Mouse (Mus musculus): ENCODE data around the gene Tbc1d16. TPM values are rescaled to one million over a fixed set of nuclear protein-coding genes. Genes with fewer than 3 reads are reported as not detected.

Gene Tbc1d16
- polyA plus RNA-seq, 1 experiment from 2014 or later, result 13.9 TPM

DNA sequence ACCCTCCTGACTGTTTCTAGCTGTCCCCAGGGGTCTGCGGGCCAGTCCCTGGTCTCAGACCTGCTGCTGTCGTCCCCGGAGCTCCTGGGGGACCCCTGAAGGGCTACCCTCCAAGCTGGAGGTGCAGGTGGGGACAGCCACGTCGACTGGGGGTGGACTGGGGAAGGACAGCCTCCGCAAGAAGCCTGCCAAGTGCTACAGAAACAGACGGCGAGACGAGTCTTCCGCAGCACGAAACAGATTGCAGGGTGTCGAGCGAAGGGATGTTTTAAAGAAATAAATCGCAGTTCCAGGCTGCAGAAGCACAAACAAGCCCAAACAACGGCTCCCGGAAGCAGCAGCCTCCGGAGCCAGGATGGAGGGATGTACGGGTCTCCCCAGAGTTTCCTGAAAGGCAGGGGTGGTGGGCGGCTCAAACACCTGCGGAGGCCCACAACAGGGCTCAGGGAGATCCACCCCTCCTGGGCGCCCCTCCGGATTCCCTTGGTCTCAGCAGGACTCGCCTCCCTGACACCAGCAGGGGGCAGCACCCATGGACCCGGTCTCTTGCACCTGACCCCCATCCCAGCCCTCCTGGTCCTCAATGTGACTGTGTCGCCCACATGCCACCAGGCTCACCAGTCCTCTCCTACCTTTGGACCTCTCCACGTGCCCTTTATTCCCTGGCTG lies 29.6 kb downstream of the Tbc1d16 start:
- no peaks in the 10 kb centered on the region for H3K27me3 ChIP-seq (replicated peaks)
- 50% methylated on average over 26 of the region's 26 CpGs for WGBS
- H3K9ac ChIP-seq, result no peak overlapping the region
- H3K9me3 ChIP-seq, result no peaks in the 10 kb centered on the region
- 0 out of 2 replicates have a peak overlapping the region, but pooled peaks have one; percentile 15 for H3K4me2 ChIP-seq (replicated peaks)
- H3K4me3 ChIP-seq (replicated peaks), result no peak overlapping the region
- peaks cover 9% of the 10 kb centered on the region; the same call in 1 of the 2 replicates for H3K4me1 ChIP-seq (replicated peaks)
- no peak overlapping the region for H3K27ac ChIP-seq
- peaks cover 2% of the 10 kb centered on the region; the same call in 1 of the 2 replicates for H3K36me3 ChIP-seq
- ATAC-seq, result peak; percentile 8; the same call in 1 of the 2 replicates

DNA sequence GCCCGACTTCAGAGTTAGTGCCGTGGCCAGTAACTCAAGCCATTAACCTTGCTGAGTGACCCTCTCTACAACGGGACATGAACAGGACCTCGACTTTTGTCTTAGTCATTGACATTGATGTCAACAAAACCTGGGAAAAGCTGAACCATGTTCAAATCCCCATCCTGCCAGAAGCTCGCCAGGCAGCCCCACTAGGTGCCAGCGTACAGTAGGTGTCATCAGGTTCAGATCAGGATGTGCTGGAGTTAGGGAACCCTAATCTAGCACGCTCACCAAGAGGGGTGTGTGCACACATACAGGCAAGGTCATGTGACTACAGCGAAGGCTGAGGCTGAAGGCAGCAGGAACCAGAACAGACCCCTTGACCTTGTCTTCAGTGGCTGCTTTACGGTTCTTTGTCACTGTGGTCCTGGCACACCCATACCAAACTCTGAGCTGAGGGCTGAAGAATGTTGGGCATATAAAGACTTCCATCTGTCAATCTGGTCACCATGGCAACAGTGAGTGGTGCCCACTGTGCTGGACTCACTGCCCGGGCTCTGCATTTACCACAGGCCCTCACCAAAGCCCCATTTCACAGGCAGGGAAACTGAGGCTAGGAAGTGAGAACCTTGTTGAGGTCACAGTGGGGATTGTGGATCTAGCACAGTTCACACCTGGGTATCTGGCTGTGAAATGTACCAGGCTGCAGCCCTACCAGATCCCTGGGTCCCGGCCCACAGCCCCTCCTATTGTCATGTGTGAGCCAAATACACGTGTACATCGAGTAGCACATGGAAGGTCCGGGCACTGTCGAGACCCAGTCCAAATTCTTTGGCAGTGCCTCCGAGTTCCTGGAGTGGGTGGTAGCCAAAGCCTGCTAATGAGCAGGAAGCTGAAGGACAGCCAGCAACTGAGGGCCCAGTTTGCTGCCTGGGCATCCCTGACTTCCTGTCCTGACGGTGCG lies 30.4 kb downstream of the Tbc1d16 start:
- Histone ChIP-seq H3K4me3 (replicated peaks) (no peak overlapping the region), H3K27me3 (replicated peaks) (no peaks in the 10 kb centered on the region), H3K9ac (no peak overlapping the region), H3K4me2 (replicated peaks) (no peak overlapping the region), H3K4me1 (replicated peaks) (peaks cover 9% of the 10 kb centered on the region; the same call in 1 of the 2 replicates), H3K27ac (no peak overlapping the region), H3K9me3 (no peaks in the 10 kb centered on the region), H3K36me3 (peaks cover 2% of the 10 kb centered on the region; the same call in 1 of the 2 replicates)
- no peak for ATAC-seq
- WGBS, result 86% methylated on average over 18 of the region's 18 CpGs

DNA sequence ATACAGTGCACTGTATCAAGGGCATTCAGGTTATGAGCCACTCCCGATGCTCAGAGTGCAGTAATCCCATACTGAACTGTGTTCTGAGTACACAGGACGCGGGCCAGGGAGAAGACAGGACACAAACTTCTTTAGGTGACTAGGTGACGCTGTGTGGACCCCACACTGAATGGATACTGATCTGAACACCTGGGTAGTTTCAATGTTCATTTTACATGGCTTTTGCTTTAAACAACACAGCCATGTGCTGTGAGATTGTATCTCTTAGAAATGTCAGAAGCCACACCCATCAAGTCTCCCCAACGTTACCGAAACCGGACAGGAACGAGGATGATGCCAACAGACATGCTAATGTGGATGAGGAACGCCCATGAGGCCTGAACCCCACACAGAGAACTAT lies 35.7 kb downstream of the Tbc1d16 start:
- Histone ChIP-seq H3K9ac (no peak overlapping the region), H3K4me2 (replicated peaks) (no peak overlapping the region), H3K27me3 (replicated peaks) (no peaks in the 10 kb centered on the region), H3K36me3 (0 out of 2 replicates have a peak, but pooled peaks cover 2% of the 10 kb centered on the region), H3K27ac (0 out of 2 replicates have a peak overlapping the region, but pooled peaks have one; percentile 11), H3K4me1 (replicated peaks) (peaks cover 35% of the 10 kb centered on the region), H3K4me3 (replicated peaks) (no peak overlapping the region), H3K9me3 (no peaks in the 10 kb centered on the region)
- ATAC-seq, result peak; percentile 21; the same call in 1 of the 2 replicates
- 71% methylated on average over 9 of the region's 9 CpGs for WGBS

- Histone ChIP-seq H3K27ac (0 out of 2 replicates have a peak overlapping the region, but pooled peaks have one; percentile 11), H3K4me2 (replicated peaks) (no peak overlapping the region), H3K4me3 (replicated peaks) (no peak overlapping the region), H3K36me3 (no peaks in the 10 kb centered on the region), H3K4me1 (replicated peaks) (peaks cover 39% of the 10 kb centered on the region), H3K27me3 (replicated peaks) (no peaks in the 10 kb centered on the region), H3K9ac (no peak overlapping the region), H3K9me3 (no peaks in the 10 kb centered on the region)
- ATAC-seq, result no peak; the same call in 1 of the 2 replicates
- WGBS, result 67% methylated on average over 5 of the region's 5 CpGs
Measured at GRCm38 (mm10) chr11:119192176-119192575, 36.1 kb downstream of the Tbc1d16 start.

GRCm38 (mm10) chr11:119191606-119192081 lies 36.7 kb downstream of the Tbc1d16 start:
- 80% methylated on average over 9 of the region's 9 CpGs for WGBS
- Histone ChIP-seq H3K27me3 (replicated peaks) (no peaks in the 10 kb centered on the region), H3K36me3 (no peaks in the 10 kb centered on the region), H3K4me1 (replicated peaks) (peaks cover 40% of the 10 kb centered on the region), H3K9ac (no peak overlapping the region), H3K4me3 (replicated peaks) (no peak overlapping the region), H3K9me3 (no peaks in the 10 kb centered on the region), H3K4me2 (replicated peaks) (no peak overlapping the region), H3K27ac (no peak overlapping the region)
- no peak for ATAC-seq

GRCm38 (mm10) chr11:119190498-119190897 lies 37.8 kb downstream of the Tbc1d16 start:
- WGBS, result 23% methylated on average over 11 of the region's 11 CpGs
- ATAC-seq, result peak; percentile 69
- H3K36me3 ChIP-seq, result no peaks in the 10 kb centered on the region
- peaks cover 44% of the 10 kb centered on the region for H3K4me1 ChIP-seq (replicated peaks)
- H3K27me3 ChIP-seq (replicated peaks), result no peaks in the 10 kb centered on the region
- no peak overlapping the region for H3K4me2 ChIP-seq (replicated peaks)
- no peak overlapping the region for H3K9ac ChIP-seq
- no peak overlapping the region for H3K4me3 ChIP-seq (replicated peaks)
- H3K27ac ChIP-seq, result no peak overlapping the region
- H3K9me3 ChIP-seq, result no peaks in the 10 kb centered on the region

DNA sequence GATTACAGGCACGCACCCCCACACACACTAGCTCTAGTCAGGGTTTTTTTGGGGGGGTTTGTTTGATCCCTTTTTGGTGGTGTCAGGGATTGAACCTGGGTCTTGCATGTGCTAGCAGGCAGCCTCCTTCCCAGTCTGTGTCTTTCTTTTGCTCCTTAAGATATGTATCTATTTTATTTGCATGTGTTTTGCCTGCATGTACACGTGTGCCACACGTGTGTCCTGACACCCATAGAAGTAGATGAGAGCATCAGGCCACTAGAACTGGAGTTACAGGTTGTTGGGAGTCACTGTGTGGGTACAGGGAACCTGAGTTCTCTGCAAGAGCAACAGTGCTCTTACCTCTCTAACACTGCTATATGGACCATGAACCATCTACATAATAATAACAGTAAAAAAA lies 39.0 kb downstream of the Tbc1d16 start:
- H3K27me3 ChIP-seq (replicated peaks), result no peaks in the 10 kb centered on the region
- peaks cover 46% of the 10 kb centered on the region for H3K4me1 ChIP-seq (replicated peaks)
- no peaks in the 10 kb centered on the region for H3K36me3 ChIP-seq
- no peaks in the 10 kb centered on the region for H3K9me3 ChIP-seq
- no peak overlapping the region for H3K4me3 ChIP-seq (replicated peaks)
- WGBS, result 94% methylated on average over 3 of the region's 3 CpGs
- no peak overlapping the region for H3K9ac ChIP-seq
- no peak for ATAC-seq
- no peak overlapping the region for H3K4me2 ChIP-seq (replicated peaks)
- no peak overlapping the region for H3K27ac ChIP-seq

DNA sequence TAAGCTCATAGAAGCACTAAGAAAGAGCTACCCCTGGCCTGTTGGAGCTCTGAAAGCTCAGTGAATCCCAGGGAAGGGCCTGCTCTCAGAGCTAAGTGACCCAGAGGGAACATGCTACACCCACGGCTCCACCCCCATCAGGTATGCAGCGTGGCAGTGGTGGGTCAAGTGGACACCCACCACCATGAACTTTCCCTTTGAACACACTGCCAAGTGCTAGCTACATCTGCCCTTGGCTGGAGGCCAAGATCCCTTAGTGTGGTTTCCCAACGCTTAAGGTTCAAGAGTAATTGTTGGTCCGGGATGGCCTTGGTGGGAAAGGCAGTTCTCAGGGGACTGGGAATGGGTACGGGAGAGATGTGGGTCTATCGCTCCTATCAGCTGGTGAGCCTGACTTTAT lies 39.9 kb downstream of the Tbc1d16 start:
- WGBS, result 49% methylated on average over 6 of the region's 6 CpGs
- peaks cover 46% of the 10 kb centered on the region for H3K4me1 ChIP-seq (replicated peaks)
- H3K9me3 ChIP-seq, result no peaks in the 10 kb centered on the region
- no peak overlapping the region for H3K27ac ChIP-seq
- no peak overlapping the region for H3K4me2 ChIP-seq (replicated peaks)
- no peak overlapping the region for H3K9ac ChIP-seq
- no peak overlapping the region for H3K4me3 ChIP-seq (replicated peaks)
- no peak for ATAC-seq
- no peaks in the 10 kb centered on the region for H3K36me3 ChIP-seq
- no peaks in the 10 kb centered on the region for H3K27me3 ChIP-seq (replicated peaks)

DNA sequence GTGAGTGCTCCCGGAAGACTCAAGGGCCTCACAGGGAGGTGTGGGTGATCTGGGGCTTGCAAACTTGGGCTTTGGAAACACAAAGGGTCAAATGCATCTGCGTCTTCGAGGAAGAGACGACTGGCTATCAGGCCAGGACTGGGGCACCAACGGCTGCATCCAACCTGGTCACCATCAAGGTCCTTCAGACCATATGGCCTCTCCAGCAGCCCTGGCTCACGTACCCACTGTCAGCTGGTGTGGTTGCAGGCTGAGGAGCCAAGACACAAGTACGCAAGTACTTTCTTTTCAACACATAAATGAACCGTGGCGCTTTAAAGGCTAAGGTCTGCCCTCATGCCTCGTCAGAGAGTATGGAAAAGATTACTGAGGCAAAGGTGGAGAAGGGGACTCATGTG lies 40.5 kb downstream of the Tbc1d16 start:
- ATAC-seq, result no peak
- Histone ChIP-seq H3K27me3 (replicated peaks) (no peaks in the 10 kb centered on the region), H3K27ac (no peak overlapping the region), H3K4me3 (replicated peaks) (no peak overlapping the region), H3K9ac (no peak overlapping the region), H3K9me3 (no peaks in the 10 kb centered on the region), H3K4me1 (replicated peaks) (peaks cover 46% of the 10 kb centered on the region), H3K36me3 (no peaks in the 10 kb centered on the region), H3K4me2 (replicated peaks) (no peak overlapping the region)
- 61% methylated on average over 10 of the region's 10 CpGs for WGBS

DNA sequence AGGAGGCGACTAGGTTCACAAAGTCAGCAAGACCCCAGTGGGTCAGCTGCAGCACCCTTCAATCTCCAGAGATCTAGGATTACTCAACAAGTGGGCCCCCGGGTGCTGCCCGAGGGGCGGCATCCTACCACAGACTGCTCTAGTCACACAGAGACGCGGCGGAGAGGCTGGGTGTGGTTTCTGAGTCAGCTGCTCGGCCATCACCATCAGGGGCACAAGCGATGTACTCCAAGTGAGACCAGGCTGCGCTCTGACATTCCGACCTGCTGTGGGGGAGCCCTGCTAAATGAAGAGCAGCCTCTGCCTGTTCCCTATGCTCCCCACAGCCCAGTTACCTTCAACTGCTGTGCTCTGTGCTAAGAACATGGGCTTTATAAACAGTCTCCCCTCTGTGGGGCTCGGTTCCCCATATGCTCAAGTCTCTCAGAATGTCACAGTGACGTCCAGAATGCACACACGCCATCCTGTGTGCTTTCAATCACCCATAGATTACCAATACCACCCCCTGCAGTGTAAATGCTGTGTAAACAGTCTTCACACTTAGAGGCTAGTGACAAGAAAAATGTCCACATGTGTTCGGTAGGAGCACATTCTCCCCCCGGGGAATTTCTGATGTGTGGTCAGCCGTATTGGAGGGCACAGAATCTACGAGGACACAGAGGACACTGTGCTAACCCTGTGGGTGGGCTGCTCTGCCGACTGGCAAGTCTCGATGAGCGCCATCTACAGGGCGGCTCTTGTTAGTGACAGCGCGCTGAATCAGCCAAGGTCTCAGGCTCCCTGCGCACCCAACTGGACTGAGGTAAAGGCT lies 41.1 kb downstream of the Tbc1d16 start:
- H3K9ac ChIP-seq, result no peak overlapping the region
- H3K36me3 ChIP-seq, result no peaks in the 10 kb centered on the region
- H3K27ac ChIP-seq, result no peak overlapping the region
- H3K4me2 ChIP-seq (replicated peaks), result no peak overlapping the region
- peaks cover 40% of the 10 kb centered on the region for H3K4me1 ChIP-seq (replicated peaks)
- peak; percentile 31; the same call in 1 of the 2 replicates for ATAC-seq
- H3K27me3 ChIP-seq (replicated peaks), result no peaks in the 10 kb centered on the region
- H3K9me3 ChIP-seq, result no peaks in the 10 kb centered on the region
- H3K4me3 ChIP-seq (replicated peaks), result no peak overlapping the region
- 43% methylated on average over 25 of the region's 25 CpGs for WGBS

DNA sequence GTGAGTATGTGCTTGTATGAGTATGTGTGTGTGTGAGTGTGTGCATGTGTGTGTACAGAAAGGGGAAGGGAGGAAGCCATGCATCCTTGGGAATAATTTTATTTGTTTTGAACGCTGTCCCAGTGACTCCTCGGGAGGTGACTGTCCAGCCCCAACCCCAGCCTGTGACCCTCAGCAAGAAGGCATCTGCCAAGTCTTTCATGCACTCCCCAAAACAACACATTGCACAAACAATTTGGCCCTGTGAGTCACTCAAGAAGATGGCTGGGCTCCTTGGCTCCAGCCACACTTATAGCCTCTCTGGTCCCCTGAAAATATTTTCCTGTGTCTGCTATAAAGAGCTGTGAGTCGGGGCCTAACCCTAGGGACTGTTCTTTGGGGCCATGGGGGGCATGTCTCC lies 41.9 kb downstream of the Tbc1d16 start:
- H3K4me2 ChIP-seq (replicated peaks), result no peak overlapping the region
- H3K27ac ChIP-seq, result no peak overlapping the region
- no peak overlapping the region for H3K4me3 ChIP-seq (replicated peaks)
- H3K9ac ChIP-seq, result no peak overlapping the region
- no peaks in the 10 kb centered on the region for H3K9me3 ChIP-seq
- no peaks in the 10 kb centered on the region for H3K36me3 ChIP-seq
- H3K4me1 ChIP-seq (replicated peaks), result peaks cover 34% of the 10 kb centered on the region
- WGBS, result 80% methylated on average over 3 of the region's 3 CpGs
- no peaks in the 10 kb centered on the region for H3K27me3 ChIP-seq (replicated peaks)
- ATAC-seq, result no peak
